In the genomic region with DNA sequence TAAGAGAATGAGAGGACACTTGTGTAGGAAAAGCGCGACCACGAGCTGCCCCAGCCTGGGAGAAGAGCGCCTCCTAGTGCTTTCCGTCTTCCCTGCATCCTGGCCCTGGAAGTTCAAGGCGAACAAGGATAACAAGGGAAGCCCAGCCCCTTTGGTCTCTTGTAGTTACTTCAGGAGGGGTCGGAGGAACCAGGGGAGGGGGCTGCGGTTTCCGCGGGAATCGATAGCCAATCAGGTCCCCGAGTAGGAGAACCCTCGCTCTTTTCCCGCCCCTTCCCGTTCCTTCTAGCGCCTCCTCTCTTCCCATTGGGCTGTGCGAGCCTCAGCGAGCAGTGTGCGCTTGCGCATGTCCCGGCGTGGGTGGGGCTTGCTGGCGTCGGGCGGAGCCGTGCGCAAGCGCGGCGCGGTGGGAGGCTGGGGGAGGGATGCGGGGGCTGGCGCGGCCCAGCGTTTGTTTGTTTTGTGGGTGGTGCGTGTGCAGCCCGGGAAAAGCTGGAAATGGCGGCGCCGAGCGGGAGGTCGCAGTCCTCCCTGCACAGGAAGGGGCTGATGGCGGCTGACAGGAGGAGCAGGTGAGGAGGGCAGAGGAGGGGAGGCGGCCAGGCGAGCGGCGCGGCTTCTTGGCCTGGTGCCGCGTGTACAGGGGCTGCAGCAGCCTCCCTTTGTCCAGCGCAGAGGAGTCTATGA, we compare ENCODE assay signal across 8 mouse cellular contexts. TPM values are rescaled to one million over a fixed set of nuclear protein-coding genes. Genes with fewer than 3 reads are reported as not detected.
DNase-seq lines count a peak whose midpoint lies in the region; ATAC-seq and TF ChIP-seq lines count a peak whose summit lies in the region.

A gene (plus strand): TSS at position 360 of the 687 bp plus-strand sequence.

- H3K27ac ChIP-seq in forebrain, embryonic 12.5 days = peak within 1 kb of the TSS; percentile 90
- H3K27ac ChIP-seq in heart, postnatal 0 days (ENCODE audit: low read depth) = peak within 1 kb of the TSS; percentile 85
- H3K27ac ChIP-seq in liver, embryonic 16.5 days (ENCODE audit: low read length) = peak within 1 kb of the TSS; percentile 89
- H3K27ac ChIP-seq in neural tube, embryonic 13.5 days (replicated peaks) = peak within 1 kb of the TSS; percentile 92
- peak within 1 kb of the TSS; percentile 57 for H3K27ac ChIP-seq in testis, adult 2 months (ENCODE audit: control insufficient read depth, insufficient read depth, low read depth, low read length)

- peak; percentile 99 for ATAC-seq in forebrain, embryonic 12.5 days (ENCODE audit: low FRiP score)
- ATAC-seq in heart, postnatal 0 days (ENCODE audit: insufficient read depth, low read depth) = peak; percentile 99
- ATAC-seq in liver, embryonic 16.5 days (ENCODE audit: low read depth) = peak; percentile 99
- peak; percentile 100 for ATAC-seq in neural tube, embryonic 13.5 days (ENCODE audit: low read depth)

- peak within 1 kb of the TSS; percentile 72 for H3K4me2 ChIP-seq in forebrain, embryonic 12.5 days
- H3K4me2 ChIP-seq in heart, postnatal 0 days (ENCODE audit: low read depth, low read length) = peak within 1 kb of the TSS; percentile 79
- peak within 1 kb of the TSS; percentile 75 for H3K4me2 ChIP-seq in liver, embryonic 16.5 days (ENCODE audit: low read depth, low read length)
- peak within 1 kb of the TSS; percentile 98 for H3K4me2 ChIP-seq in neural tube, embryonic 13.5 days

- DNase-seq in c-Kit-positive CD71-positive TER-119-positive erythroid progenitor cells, embryonic 14.5 days (ENCODE audit: low spot score) = peak; percentile 97
- peak; percentile 99 for DNase-seq in heart, postnatal 0 days (ENCODE audit: low spot score)
- DNase-seq in kidney, postnatal 4 days = peak; percentile 98 to 99

- peak within 1 kb of the TSS; percentile 94 for H3K9ac ChIP-seq in forebrain, embryonic 12.5 days
- peak within 1 kb of the TSS; percentile 81 for H3K9ac ChIP-seq in heart, postnatal 0 days (replicated peaks; ENCODE audit: low read depth, low read length)
- H3K9ac ChIP-seq in liver, embryonic 16.5 days (ENCODE audit: low read depth, low read length) = peak within 1 kb of the TSS; percentile 84
- H3K9ac ChIP-seq in neural tube, embryonic 13.5 days = peak within 1 kb of the TSS; percentile 96

- WGBS in forebrain, embryonic 12.5 days = under 1% methylated on average over 44 of the region's 51 CpGs
- WGBS in heart, postnatal 0 days = under 1% methylated on average over 47 of the region's 51 CpGs
- 0% methylated on average over 50 of the region's 51 CpGs for WGBS in liver, embryonic 16.5 days (ENCODE audit: insufficient replicate concordance)
- WGBS in neural tube, embryonic 13.5 days = under 1% methylated on average over 49 of the region's 51 CpGs

- H3K9me3 ChIP-seq in E14TG2a.4 (ENCODE audit: low read length) = no peaks in the 10 kb centered on the region
- H3K9me3 ChIP-seq in forebrain, embryonic 12.5 days = no peaks in the 10 kb centered on the region
- no peaks in the 10 kb centered on the region for H3K9me3 ChIP-seq in heart, postnatal 0 days (replicated peaks; ENCODE audit: control insufficient read depth, low read length)
- no peaks in the 10 kb centered on the region for H3K9me3 ChIP-seq in liver, embryonic 16.5 days (replicated peaks; ENCODE audit: control insufficient read depth, low read length)
- no peaks in the 10 kb centered on the region for H3K9me3 ChIP-seq in neural tube, embryonic 13.5 days

- H3K4me1 ChIP-seq in E14TG2a.4 (replicated peaks; ENCODE audit: low read depth, low read length) = peaks cover 59% of the 10 kb centered on the region
- peaks cover 8% of the 10 kb centered on the region for H3K4me1 ChIP-seq in forebrain, embryonic 12.5 days
- H3K4me1 ChIP-seq in heart, postnatal 0 days (ENCODE audit: control insufficient read depth, insufficient read depth) = peaks cover 11% of the 10 kb centered on the region
- H3K4me1 ChIP-seq in liver, embryonic 16.5 days (ENCODE audit: control insufficient read depth, low read depth, low read length) = peaks cover 13% of the 10 kb centered on the region
- H3K4me1 ChIP-seq in neural tube, embryonic 13.5 days (replicated peaks) = peaks cover 25% of the 10 kb centered on the region
- peaks cover 15% of the 10 kb centered on the region for H3K4me1 ChIP-seq in testis, adult 2 months (ENCODE audit: control insufficient read depth, insufficient read depth, low read length)

- peaks cover 35% of the 10 kb centered on the region for H3K36me3 ChIP-seq in E14TG2a.4 (ENCODE audit: insufficient read depth, low read length)
- peaks cover 25% of the 10 kb centered on the region for H3K36me3 ChIP-seq in forebrain, embryonic 12.5 days (replicated peaks)
- peaks cover 25% of the 10 kb centered on the region for H3K36me3 ChIP-seq in heart, postnatal 0 days (replicated peaks; ENCODE audit: control insufficient read depth, insufficient read depth, low read length)
- peaks cover 24% of the 10 kb centered on the region for H3K36me3 ChIP-seq in liver, embryonic 16.5 days (ENCODE audit: control insufficient read depth, insufficient read depth)
- peaks cover 26% of the 10 kb centered on the region for H3K36me3 ChIP-seq in neural tube, embryonic 13.5 days
- H3K36me3 ChIP-seq in testis, adult 2 months (ENCODE audit: control insufficient read depth, insufficient read depth, low read length) = peaks cover 2% of the 10 kb centered on the region; the same call in 1 of the 2 replicates

- peak; percentile 73 for TF ChIP-seq CTCF in E14TG2a.4 (conservative IDR thresholded peaks at IDR 0.05; ENCODE audit: low read length)
- peak; percentile 96 for TF ChIP-seq CTCF in heart, postnatal 0 days (IDR thresholded peaks at IDR 0.05; ENCODE audit: low read depth)
- peak; percentile 87; the same call in 1 of the 2 replicates for TF ChIP-seq CTCF in testis, adult 2 months (IDR thresholded peaks at IDR 0.05; ENCODE audit: control insufficient read depth, insufficient read depth, insufficient replicate concordance, low read depth, low read length)

- peak within 1 kb of the TSS; percentile 94 for H3K4me3 ChIP-seq in E14TG2a.4 (replicated peaks; ENCODE audit: low read length)
- H3K4me3 ChIP-seq in forebrain, embryonic 12.5 days (replicated peaks) = peak within 1 kb of the TSS; percentile 84
- peak within 1 kb of the TSS; percentile 81 for H3K4me3 ChIP-seq in heart, postnatal 0 days (ENCODE audit: low read depth, low read length)
- peak within 1 kb of the TSS; percentile 79 for H3K4me3 ChIP-seq in liver, embryonic 16.5 days (ENCODE audit: low read depth, low read length)
- H3K4me3 ChIP-seq in neural tube, embryonic 13.5 days = peak within 1 kb of the TSS; percentile 92
- peak within 1 kb of the TSS; percentile 88 for H3K4me3 ChIP-seq in testis, adult 2 months (ENCODE audit: control insufficient read depth, low read depth, low read length)

- TF ChIP-seq EP300 in heart, postnatal 0 days (IDR thresholded peaks at IDR 0.05; ENCODE audit: low read depth) = no peak

- no peaks in the 10 kb centered on the region for H3K27me3 ChIP-seq in E14TG2a.4 (ENCODE audit: insufficient read depth, low read length)
- no peaks in the 10 kb centered on the region for H3K27me3 ChIP-seq in forebrain, embryonic 12.5 days
- H3K27me3 ChIP-seq in heart, postnatal 0 days (ENCODE audit: control insufficient read depth, insufficient read depth, low read length) = no peaks in the 10 kb centered on the region
- no peaks in the 10 kb centered on the region for H3K27me3 ChIP-seq in liver, embryonic 16.5 days (ENCODE audit: control insufficient read depth, insufficient read depth, low read depth, low read length)
- 0 out of 2 replicates have a peak, but pooled peaks cover 6% of the 10 kb centered on the region for H3K27me3 ChIP-seq in neural tube, embryonic 13.5 days
- no peaks in the 10 kb centered on the region for H3K27me3 ChIP-seq in testis, adult 2 months (ENCODE audit: control insufficient read depth, insufficient read depth, low read length)

- peak; percentile 39 for TF ChIP-seq POLR2A in testis, adult 2 months (IDR thresholded peaks at IDR 0.05; ENCODE audit: control insufficient read depth, low read depth, low read length)

RNA-seq across cellular contexts. Expression of the gene that starts here (rescaled TPM):
- polyA plus RNA-seq in forebrain, embryonic 12.5 days (2016; fragmentation: Nextera tagmentation; extraction: Ambion mirVana) = 74.0 and 79.8 TPM in 2 replicates
- 25.8 and 39.6 TPM in 2 replicates for total RNA-seq in heart, postnatal 0 days (2014; rRNA removed; ENCODE audit: low replicate concordance)
- polyA plus RNA-seq in heart, postnatal 0 days (2015; fragmentation: Nextera tagmentation; extraction: Ambion mirVana) = 14.9 and 15.2 TPM in 2 replicates
- 23.4 and 24.5 TPM in 2 replicates for polyA plus RNA-seq in liver, embryonic 16.5 days (2015; fragmentation: Nextera tagmentation; extraction: Ambion mirVana)
- 39.1 and 45.5 TPM in 2 replicates for polyA plus RNA-seq in neural tube, embryonic 13.5 days (2015; fragmentation: Nextera tagmentation; extraction: Ambion mirVana)
- polyA plus RNA-seq in testis, adult 2 months (2012; rRNA removed) = 7.4 and 10.4 TPM in 2 replicates

Comparison
In these comparisons a context has a peak if more than half of its experiments do, and no peak if none do; other contexts are left out.
1. Peak in every context shown above with its lines: DNase-seq, ATAC-seq, H3K4me3 ChIP-seq and H3K27ac ChIP-seq.